Mouse (Mus musculus) lung, postnatal 0 days (tissue): ENCODE data around the gene Plppr1.

Experiments used
- CTCF ChIP-seq: IDR thresholded peaks from 2 replicates; pipeline ENCODE4 v1.5.1; 2016; ENCODE audit warnings: antibody characterized with exemption, mild to moderate bottlenecking
- EP300 ChIP-seq: IDR thresholded peaks from 2 replicates; pipeline ENCODE4 v1.6.1; 2016; ENCODE audit warnings: antibody characterized with exemption, mild to moderate bottlenecking, control low read depth

- no peak for TF ChIP-seq CTCF
- no peak for TF ChIP-seq EP300
These were observed 108.0 kb downstream of the Plppr1 start for GRCm38 (mm10) chr4:49167030-49167429.
